Mouse (Mus musculus): ENCODE measurements at regions not wholly inside any gene's neighbourhood (a gene's known extent, or its start where the extent isn't known, plus 50 kb on each side); places are given as distances from the start of the nearest gene placed in this dataset.

GRCm38 (mm10) chr4:7424081-7424480 is 814.8 kb downstream of the Car8 start:
- H3K4me2 ChIP-seq (ENCODE audit: insufficient read depth, low read depth, poor library complexity, severe bottlenecking) = no peak overlapping the region
- H3K27me3 ChIP-seq (replicated peaks) = no peaks in the 10 kb centered on the region
- H3K9me3 ChIP-seq (replicated peaks; ENCODE audit: low read length) = no peaks in the 10 kb centered on the region
- in situ Hi-C loops (cut with MboI; ENCODE audit: low pct_ligation_motif_present, low pct_unique_long_range_greater_than_20kb, low sequenced_read_pairs) (no loop called here), dilution Hi-C loops (cut with MboI; ENCODE audit: extremely low pct_ligation_motif_present, extremely low pct_unique_long_range_greater_than_20kb, low sequenced_read_pairs) (no loop called here)
- peaks cover 0 to 3% of the 10 kb centered on the region in 2 experiments; a peak in 1 of 4 replicates for H3K4me1 ChIP-seq (ENCODE audit: control insufficient read depth in 1 of 2, insufficient read depth in 2 of 2)
- TF ChIP-seq MEF2A (IDR thresholded peaks at IDR 0.05; ENCODE audit: borderline replicate concordance, low read depth, low read length) (no peak), E2F4 (IDR thresholded peaks at IDR 0.05; ENCODE audit: insufficient replicate concordance, low read depth, low read length) (no peak), IRF4 (IDR thresholded peaks at IDR 0.05; ENCODE audit: low read depth, low read length) (no peak), ZC3H11A (IDR thresholded peaks at IDR 0.05; ENCODE audit: low read depth, low read length) (no peak), EP300 (IDR thresholded peaks at IDR 0.05; ENCODE audit: low read length) (no peak), MXI1 (IDR thresholded peaks at IDR 0.05; ENCODE audit: low read depth, low read length) (no peak), TBP (conservative IDR thresholded peaks at IDR 0.05; ENCODE audit: low read depth, low read length) (no peak), CHD1 (IDR thresholded peaks at IDR 0.05; ENCODE audit: low read depth, low read length) (no peak), JUND (conservative IDR thresholded peaks at IDR 0.05; ENCODE audit: low read depth, low read length) (no peak), MAZ (IDR thresholded peaks at IDR 0.05; ENCODE audit: low read depth, low read length) (no peak), USF2 (conservative IDR thresholded peaks at IDR 0.05; ENCODE audit: low read depth, low read length) (no peak)
- DNase-seq (ENCODE audit: extremely low read depth) = no peak
- H3K27ac ChIP-seq (ENCODE audit: insufficient read depth, low read depth) = no peak overlapping the region
- no peaks in the 10 kb centered on the region for H3K36me3 ChIP-seq (replicated peaks in 1 of 2; ENCODE audit: control insufficient read depth in 1 of 2, insufficient read depth in 1 of 2, low read length in 1 of 2)
- H3K79me2 ChIP-seq (replicated peaks; ENCODE audit: control insufficient read depth, extremely low read depth, insufficient read depth, poor library complexity, severe bottlenecking) = no peaks in the 10 kb centered on the region
- H3K4me3 ChIP-seq (replicated peaks in 1 of 3; ENCODE audit: low read depth in 2 of 3, low read length in 2 of 3, poor library complexity in 1 of 3) = no peak overlapping the region
- H3K9ac ChIP-seq (ENCODE audit: insufficient read depth, low read depth) = no peak overlapping the region

GRCm38 (mm10) chr4:7423204-7423603 is 815.6 kb downstream of the Car8 start:
- dilution Hi-C loops (cut with MboI; ENCODE audit: extremely low pct_ligation_motif_present, extremely low pct_unique_long_range_greater_than_20kb, low sequenced_read_pairs) (no loop called here), in situ Hi-C loops (cut with MboI; ENCODE audit: low pct_ligation_motif_present, low pct_unique_long_range_greater_than_20kb, low sequenced_read_pairs) (no loop called here)
- TF ChIP-seq USF1 (IDR thresholded peaks at IDR 0.05; ENCODE audit: low read depth, low read length) = no peak
- no peak for TF ChIP-seq E2F4 (IDR thresholded peaks at IDR 0.05; ENCODE audit: insufficient replicate concordance, low read depth, low read length)
- TF ChIP-seq HCFC1 (IDR thresholded peaks at IDR 0.05; ENCODE audit: low read depth, low read length) = no peak
- TF ChIP-seq TBP (conservative IDR thresholded peaks at IDR 0.05; ENCODE audit: low read depth, low read length) = no peak
- TF ChIP-seq CHD1 (IDR thresholded peaks at IDR 0.05; ENCODE audit: low read depth, low read length) = no peak
- no peak for TF ChIP-seq NRF1 (IDR thresholded peaks at IDR 0.05; ENCODE audit: low read depth, low read length)
- no peak for TF ChIP-seq CHD2 (IDR thresholded peaks at IDR 0.05; ENCODE audit: low read length)
- no peak for TF ChIP-seq POLR2AphosphoS2 (IDR thresholded peaks at IDR 0.05; ENCODE audit: low read depth, low read length)
- TF ChIP-seq JUN (IDR thresholded peaks at IDR 0.05; ENCODE audit: insufficient read depth, low read depth, low read length) = no peak
- Histone ChIP-seq H3K9me3 (replicated peaks; ENCODE audit: low read length) (no peaks in the 10 kb centered on the region), H3K4me1 (ENCODE audit: control insufficient read depth in 1 of 2, insufficient read depth in 2 of 2) (peaks cover 0 to 3% of the 10 kb centered on the region in 2 experiments; a peak in 1 of 4 replicates), H3K4me3 (replicated peaks in 1 of 3; ENCODE audit: low read depth in 2 of 3, low read length in 2 of 3, poor library complexity in 1 of 3) (no peak overlapping the region), H3K9ac (ENCODE audit: insufficient read depth, low read depth) (no peak overlapping the region), H3K36me3 (replicated peaks in 1 of 2; ENCODE audit: control insufficient read depth in 1 of 2, insufficient read depth in 1 of 2, low read length in 1 of 2) (no peaks in the 10 kb centered on the region), H3K27me3 (replicated peaks) (no peaks in the 10 kb centered on the region), H3K27ac (ENCODE audit: insufficient read depth, low read depth) (no peak overlapping the region), H3K4me2 (ENCODE audit: insufficient read depth, low read depth, poor library complexity, severe bottlenecking) (no peak overlapping the region), H3K79me2 (replicated peaks; ENCODE audit: control insufficient read depth, extremely low read depth, insufficient read depth, poor library complexity, severe bottlenecking) (no peaks in the 10 kb centered on the region)
- no peak for DNase-seq (ENCODE audit: extremely low read depth)

Data from CH12.LX (cell line).